Mouse (Mus musculus) stomach, embryonic 14.5 days (tissue): ENCODE measurements around the gene Cabcoco1. TPM values are rescaled to one million over a fixed set of nuclear protein-coding genes. Genes with fewer than 3 reads are reported as not detected.

Source experiments
- ATAC-seq: fragments of 200-750 bp; cut with Nextera tagmentation; 2 replicates; pipeline ENCODE4 v1.8.0; 2017; ENCODE audit warnings: low read depth, moderate TSS enrichment; ENCODE audit not compliant: insufficient number of reproducible peaks, insufficient read depth, low FRiP score
- H3K27ac ChIP-seq: fragments of 300-500 bp; sonication (generic); 2 replicates; pipeline ENCODE4 v1.5.1; 2014; ENCODE audit warnings: mild to moderate bottlenecking, low read length, moderate library complexity, mixed read lengths
- H3K27me3 ChIP-seq: fragments of 300-500 bp; sonication (generic); 2 replicates; pipeline ENCODE4 v1.6.1; 2014; ENCODE audit warnings: low read length, control low read depth, mixed read lengths; ENCODE audit not compliant: control insufficient read depth, insufficient read depth
- H3K36me3 ChIP-seq: fragments of 300-500 bp; sonication (generic); 2 replicates; pipeline ENCODE4 v1.6.1; 2014; ENCODE audit warnings: mild to moderate bottlenecking, control low read depth, low read length, moderate library complexity, mixed read lengths; ENCODE audit not compliant: control insufficient read depth, insufficient read depth
- H3K4me1 ChIP-seq: fragments of 300-500 bp; sonication (generic); 2 replicates; pipeline ENCODE4 v1.6.1; 2014; ENCODE audit warnings: low read length, control low read depth, mixed read lengths; ENCODE audit not compliant: control insufficient read depth, insufficient read depth
- H3K4me2 ChIP-seq: fragments of 300-500 bp; sonication (generic); replicated peaks from 2 replicates; pipeline ENCODE4 v1.6.1; 2014; ENCODE audit warnings: low read depth, low read length, control low read depth
- H3K4me3 ChIP-seq: fragments of 300-500 bp; sonication (generic); 2 replicates; pipeline ENCODE4 v1.5.1; 2014; ENCODE audit warnings: low read depth, low read length, control low read depth
- H3K9ac ChIP-seq: fragments of 300-500 bp; sonication (generic); replicated peaks from 2 replicates; pipeline ENCODE4 v1.6.1; 2014; ENCODE audit warnings: low read depth, mild to moderate bottlenecking, control low read depth, low read length, moderate library complexity, mixed read lengths
- H3K9me3 ChIP-seq: fragments of 300-500 bp; sonication (generic); 2 replicates; pipeline ENCODE4 v1.6.1; 2016; ENCODE audit warnings: low read depth, low read length, control low read depth; ENCODE audit not compliant: control insufficient read depth
- WGBS: fragments of 180-500 bp; shearing (Covaris S2); extraction: QIAGEN DNeasy Blood & Tissue Kit; methylation state at CpG from one replicate; pipeline ENCODE4 v1.1.7; 2014; 5-methylcytosine and 5-hydroxymethylcytosine counted together
- polyA plus RNA-seq: library from polyadenylated mRNA; unstranded; fragments of >200 nt; fragmentation: Nextera tagmentation; extraction: Ambion mirVana; gene quantifications from 2 replicates; pipeline ENCODE4 v1.2.1, GENCODE M21; 2014

The Cabcoco1 gene
- polyA plus RNA-seq, 1 experiment from 2014 or later = 2.0 TPM

- Histone ChIP-seq H3K4me3 (no peak overlapping the region), H3K27ac (no peak overlapping the region), H3K4me2 (no peak overlapping the region), H3K27me3 (no peaks in the 10 kb centered on the region), H3K9ac (no peak overlapping the region), H3K4me1 (no peaks in the 10 kb centered on the region; the same call in 1 of the 2 replicates), H3K36me3 (no peaks in the 10 kb centered on the region), H3K9me3 (no peaks in the 10 kb centered on the region)
- no peak for ATAC-seq
- WGBS = 88% methylated on average over 2 of the region's 2 CpGs
Observed at GRCm38 (mm10) chr10:68495246-68495645, 46.5 kb downstream of the Cabcoco1 start.

GRCm38 (mm10) chr10:68491557-68491956, 50.1 kb downstream of the Cabcoco1 start:
- Histone ChIP-seq H3K4me3 (no peak overlapping the region), H3K4me1 (no peaks in the 10 kb centered on the region; the same call in 1 of the 2 replicates), H3K9ac (no peak overlapping the region), H3K36me3 (no peaks in the 10 kb centered on the region), H3K9me3 (no peaks in the 10 kb centered on the region), H3K4me2 (no peak overlapping the region), H3K27me3 (no peaks in the 10 kb centered on the region), H3K27ac (peak overlapping the region; percentile 83; the same call in 1 of the 2 replicates)
- WGBS = 36% methylated on average over 11 of the region's 11 CpGs
- ATAC-seq = no peak

- Histone ChIP-seq H3K36me3 (no peaks in the 10 kb centered on the region), H3K9me3 (no peaks in the 10 kb centered on the region), H3K27me3 (no peaks in the 10 kb centered on the region), H3K4me2 (no peak overlapping the region), H3K4me3 (no peak overlapping the region), H3K27ac (peak overlapping the region; percentile 58), H3K9ac (no peak overlapping the region), H3K4me1 (no peaks in the 10 kb centered on the region; the same call in 1 of the 2 replicates)
- WGBS = 42% methylated on average over 6 of the region's 6 CpGs
- ATAC-seq = no peak
Observed at GRCm38 (mm10) chr10:68490781-68491180, 50.9 kb downstream of the Cabcoco1 start.

- WGBS = 33% methylated on average over 8 of the region's 8 CpGs
- Histone ChIP-seq H3K27me3 (no peaks in the 10 kb centered on the region), H3K9me3 (no peaks in the 10 kb centered on the region), H3K4me3 (no peak overlapping the region), H3K36me3 (no peaks in the 10 kb centered on the region), H3K4me1 (peaks cover 10% of the 10 kb centered on the region; the same call in 1 of the 2 replicates), H3K4me2 (no peak overlapping the region), H3K27ac (no peak overlapping the region), H3K9ac (no peak overlapping the region)
- no peak for ATAC-seq
Observed at GRCm38 (mm10) chr10:68472799-68473198, 68.9 kb downstream of the Cabcoco1 start.

GRCm38 (mm10) chr10:68465737-68466327, 75.9 kb downstream of the Cabcoco1 start:
- no peaks in the 10 kb centered on the region for H3K36me3 ChIP-seq
- 39% methylated on average over 4 of the region's 4 CpGs for WGBS
- peak; percentile 76; the same call in 1 of the 2 replicates for ATAC-seq

GRCm38 (mm10) chr10:68464943-68465342, 76.8 kb downstream of the Cabcoco1 start:
- H3K4me3 ChIP-seq = no peak overlapping the region
- ATAC-seq = peak; percentile 56; the same call in 1 of the 2 replicates
- no peak overlapping the region for H3K9ac ChIP-seq
- H3K4me2 ChIP-seq = no peak overlapping the region
- WGBS = 14% methylated on average over 7 of the region's 7 CpGs
- no peaks in the 10 kb centered on the region for H3K36me3 ChIP-seq
- no peaks in the 10 kb centered on the region for H3K27me3 ChIP-seq
- no peaks in the 10 kb centered on the region for H3K9me3 ChIP-seq
- 0 out of 2 replicates have a peak, but pooled peaks cover 3% of the 10 kb centered on the region for H3K4me1 ChIP-seq
- H3K27ac ChIP-seq = peak overlapping the region; percentile 12; the same call in 1 of the 2 replicates

More at GRCm38 (mm10) chr10:68465737-68466327, 75.9 kb downstream of the Cabcoco1 start:
- H3K9me3 ChIP-seq = no peaks in the 10 kb centered on the region
- no peak overlapping the region for H3K4me3 ChIP-seq
- no peaks in the 10 kb centered on the region for H3K27me3 ChIP-seq
- peak overlapping the region; percentile 28; the same call in 1 of the 2 replicates for H3K27ac ChIP-seq
- no peak overlapping the region for H3K4me2 ChIP-seq
- no peak overlapping the region for H3K9ac ChIP-seq
- H3K4me1 ChIP-seq = 0 out of 2 replicates have a peak, but pooled peaks cover 3% of the 10 kb centered on the region

GRCm38 (mm10) chr10:68459784-68460183, 81.9 kb downstream of the Cabcoco1 start:
- no peak for ATAC-seq
- WGBS = 77% methylated on average over 11 of the region's 11 CpGs
- no peaks in the 10 kb centered on the region for H3K36me3 ChIP-seq

GRCm38 (mm10) chr10:68457019-68457418, 84.7 kb downstream of the Cabcoco1 start:
- Histone ChIP-seq H3K4me2 (no peak overlapping the region), H3K27me3 (no peaks in the 10 kb centered on the region), H3K4me3 (no peak overlapping the region), H3K9ac (no peak overlapping the region), H3K36me3 (no peaks in the 10 kb centered on the region), H3K27ac (no peak overlapping the region), H3K4me1 (no peaks in the 10 kb centered on the region), H3K9me3 (peaks cover 5% of the 10 kb centered on the region; the same call in 1 of the 2 replicates)
- WGBS = 86% methylated on average over 7 of the region's 7 CpGs
- no peak for ATAC-seq

More at GRCm38 (mm10) chr10:68459784-68460183, 81.9 kb downstream of the Cabcoco1 start:
- no peaks in the 10 kb centered on the region for H3K9me3 ChIP-seq
- no peak overlapping the region for H3K4me2 ChIP-seq
- H3K9ac ChIP-seq = no peak overlapping the region
- H3K4me1 ChIP-seq = no peaks in the 10 kb centered on the region
- no peaks in the 10 kb centered on the region for H3K27me3 ChIP-seq
- H3K4me3 ChIP-seq = no peak overlapping the region
- H3K27ac ChIP-seq = no peak overlapping the region
